Mouse (Mus musculus): ENCODE measurements around the gene Gdf10. TPM values are rescaled to one million over a fixed set of nuclear protein-coding genes. Genes with fewer than 3 reads are reported as not detected.

Gdf10 gene
- polyA plus RNA-seq, 1 experiment from 2014 or later, result 2.8 TPM

Other genes with a start within 250 kb of the Gdf10 start
- 0.09 TPM in 1 of 2 replicates, not detected in the other for gene Gdf2, start 17.5 kb downstream of the Gdf10 start, polyA plus RNA-seq (2016; fragmentation: Nextera tagmentation; extraction: Ambion mirVana)
- not detected in 2 replicates for gene Rbp3, start 30.4 kb downstream of the Gdf10 start, polyA plus RNA-seq (2016; fragmentation: Nextera tagmentation; extraction: Ambion mirVana)
- 0.04 and 0.08 TPM in 2 replicates for gene Zfp488, start 55.2 kb downstream of the Gdf10 start, polyA plus RNA-seq (2016; fragmentation: Nextera tagmentation; extraction: Ambion mirVana)
- gene Gm30083, start 91.6 kb downstream of the Gdf10 start, polyA plus RNA-seq (2016; fragmentation: Nextera tagmentation; extraction: Ambion mirVana), result not detected in 2 replicates
- gene Gm5460, start 93.2 kb downstream of the Gdf10 start, polyA plus RNA-seq (2016; fragmentation: Nextera tagmentation; extraction: Ambion mirVana), result not detected in 2 replicates
- not detected in 2 replicates for gene Antxrl, start 129.1 kb downstream of the Gdf10 start, polyA plus RNA-seq (2016; fragmentation: Nextera tagmentation; extraction: Ambion mirVana)
- gene Anxa8, start 162.4 kb downstream of the Gdf10 start, polyA plus RNA-seq (2016; fragmentation: Nextera tagmentation; extraction: Ambion mirVana), result 0.65 and 0.70 TPM in 2 replicates
- not detected in 2 replicates for gene A630023A22Rik, start 179.2 kb downstream of the Gdf10 start, polyA plus RNA-seq (2016; fragmentation: Nextera tagmentation; extraction: Ambion mirVana)
- not detected in 2 replicates for gene Npy4r, start 228.9 kb downstream of the Gdf10 start, polyA plus RNA-seq (2016; fragmentation: Nextera tagmentation; extraction: Ambion mirVana)